Mouse (Mus musculus) liver, embryonic 15.5 days (tissue): ENCODE measurements around the gene Zfp64. TPM values are rescaled to one million over a fixed set of nuclear protein-coding genes. Genes with fewer than 3 reads are reported as not detected.

Source experiments
- ATAC-seq: fragments of 200-750 bp; cut with Nextera tagmentation; 2 replicates; pipeline ENCODE4 v1.8.0; 2017; ENCODE audit warnings: moderate number of reproducible peaks, mild to moderate bottlenecking, moderate library complexity; ENCODE audit not compliant: insufficient read depth
- H3K27ac ChIP-seq: fragments of 300-500 bp; sonication (generic); replicated peaks from 2 replicates; pipeline ENCODE4 v1.5.1; 2015; ENCODE audit warnings: mild to moderate bottlenecking, inconsistent platforms
- H3K27me3 ChIP-seq: fragments of 300-500 bp; sonication (generic); 2 replicates; pipeline ENCODE4 v1.6.1; 2015; ENCODE audit warnings: mild to moderate bottlenecking, inconsistent platforms
- H3K36me3 ChIP-seq: fragments of 300-500 bp; sonication (generic); replicated peaks from 2 replicates; pipeline ENCODE4 v1.6.1; 2015; ENCODE audit warnings: moderate library complexity, mild to moderate bottlenecking, inconsistent platforms
- H3K4me1 ChIP-seq: fragments of 300-500 bp; sonication (generic); replicated peaks from 2 replicates; pipeline ENCODE4 v1.6.1; 2015; ENCODE audit warnings: inconsistent platforms
- H3K4me2 ChIP-seq: fragments of 300-500 bp; sonication (generic); 2 replicates; pipeline ENCODE4 v1.6.1; 2015; ENCODE audit warnings: moderate library complexity, mild to moderate bottlenecking, inconsistent platforms
- H3K4me3 ChIP-seq: fragments of 300-500 bp; sonication (generic); replicated peaks from 2 replicates; pipeline ENCODE4 v1.5.1; 2015; ENCODE audit warnings: mild to moderate bottlenecking, inconsistent platforms
- H3K9ac ChIP-seq: fragments of 300-500 bp; sonication (generic); 2 replicates; pipeline ENCODE4 v1.6.1; 2015; ENCODE audit warnings: moderate library complexity, mild to moderate bottlenecking, inconsistent platforms
- H3K9me3 ChIP-seq: fragments of 300-500 bp; sonication (generic); replicated peaks from 2 replicates; pipeline ENCODE4 v1.6.1; 2016; ENCODE audit warnings: inconsistent platforms
- WGBS: fragments of 180-500 bp; shearing (Covaris S2); methylation state at CpG from one replicate; pipeline ENCODE4 v1.1.7; 2015; ENCODE audit warnings: mixed read lengths; ENCODE audit not compliant: insufficient replicate concordance; 5-methylcytosine and 5-hydroxymethylcytosine counted together
- polyA plus RNA-seq: library from polyadenylated mRNA; unstranded; fragments of >200 nt; fragmentation: Nextera tagmentation; extraction: Ambion mirVana; gene quantifications from 2 replicates; pipeline ENCODE4 v1.2.1, GENCODE M21; 2015

The Zfp64 gene
- polyA plus RNA-seq = 8.2 and 8.4 TPM in 2 replicates

DNA sequence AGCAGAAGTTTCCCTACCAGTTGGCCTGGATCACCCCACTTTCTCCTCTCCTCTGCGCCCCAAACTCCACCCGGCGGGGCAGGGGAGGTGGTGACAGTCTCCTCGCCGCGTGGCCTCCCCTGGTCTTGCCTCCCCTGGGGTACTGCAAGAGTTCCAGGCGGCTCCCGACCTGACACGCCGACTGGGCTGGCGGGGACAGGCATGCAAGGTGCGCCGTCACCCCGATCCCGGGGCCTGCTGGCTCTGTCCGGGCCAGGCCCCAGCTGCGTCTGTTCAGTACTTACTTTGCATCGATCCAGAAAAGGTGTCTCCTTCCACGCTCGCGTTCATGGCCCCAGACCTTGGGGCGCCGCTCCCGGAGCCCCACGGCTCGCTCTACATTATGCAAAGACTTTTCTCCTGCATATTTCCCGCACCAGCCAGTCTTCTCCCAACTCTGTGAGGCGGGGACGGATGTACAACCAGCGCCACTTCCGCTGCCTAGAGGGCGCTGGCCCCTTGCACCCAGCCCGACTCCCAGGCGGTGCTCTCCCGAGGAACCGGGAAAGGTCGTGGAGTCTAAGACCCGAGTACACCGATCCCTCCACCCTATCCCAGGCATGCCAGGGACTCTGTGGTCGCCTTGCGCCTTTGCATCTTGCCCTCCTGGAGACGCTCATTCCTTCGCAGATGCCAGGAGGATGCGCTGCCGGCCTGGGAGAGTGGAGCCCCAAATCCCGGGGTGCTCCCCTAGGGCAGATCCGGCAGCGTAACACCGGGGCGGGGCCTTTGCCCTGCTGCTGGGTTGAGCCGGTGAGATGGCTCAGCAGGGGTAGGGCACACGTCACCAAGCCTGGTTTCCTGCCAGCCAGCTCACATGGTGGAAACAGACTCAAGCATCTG lies at the start of gene Zfp64:
Gene Zfp64 (minus strand): TSS at position 753 of the 882 bp plus-strand sequence.
- peak; percentile 90 for ATAC-seq
- H3K4me1 ChIP-seq = peaks cover 25% of the 10 kb centered on the region
- peak within 1 kb of the TSS; percentile 75 for H3K27ac ChIP-seq
- peak within 1 kb of the TSS; percentile 83 for H3K4me2 ChIP-seq
- H3K9me3 ChIP-seq = no peaks in the 10 kb centered on the region
- WGBS = under 1% methylated on average over 52 of the region's 52 CpGs
- H3K36me3 ChIP-seq = peaks cover 18% of the 10 kb centered on the region
- no peaks in the 10 kb centered on the region for H3K27me3 ChIP-seq
- peak within 1 kb of the TSS; percentile 75 for H3K4me3 ChIP-seq
- H3K9ac ChIP-seq = peak within 1 kb of the TSS; percentile 70

DNA sequence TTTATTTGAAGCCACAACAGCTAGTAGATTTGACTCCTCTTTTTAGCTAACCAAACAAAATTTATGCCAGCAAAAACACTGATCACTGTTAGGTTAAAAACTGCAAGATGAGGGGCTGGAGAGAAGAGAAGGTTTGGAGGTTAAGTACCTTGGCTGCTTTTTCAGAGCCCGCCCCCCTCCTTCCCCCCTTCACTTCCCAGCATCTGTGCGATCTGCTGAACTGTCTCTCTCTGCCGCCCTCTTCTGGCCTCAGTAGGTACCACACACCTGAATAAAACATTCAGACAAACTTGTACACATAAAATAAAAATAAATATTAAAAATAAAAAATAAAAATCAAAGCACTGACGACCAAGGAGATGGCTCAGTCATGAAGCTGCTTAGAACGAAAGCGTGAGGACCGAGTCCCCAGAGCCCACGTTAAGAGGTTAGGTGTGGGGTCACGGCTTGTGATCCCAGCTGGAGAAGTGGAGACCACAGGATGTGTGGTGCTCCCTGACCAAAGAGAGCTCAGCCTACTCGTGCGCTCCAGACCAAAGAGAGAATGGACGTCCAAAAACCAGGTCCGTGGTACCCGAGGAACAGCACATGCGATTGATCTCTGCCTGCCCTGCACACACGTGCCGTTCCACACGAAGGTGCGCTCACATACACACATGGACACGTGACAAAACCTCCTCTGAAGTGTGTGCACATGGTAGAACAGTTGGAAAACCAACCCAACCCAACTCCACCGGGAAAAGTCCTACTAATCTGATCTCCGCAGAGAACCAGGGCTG lies 37.4 kb upstream of the Zfp64 start:
- no peak overlapping the region for H3K4me3 ChIP-seq
- no peak overlapping the region for H3K4me2 ChIP-seq
- no peak overlapping the region for H3K9ac ChIP-seq
- no peak overlapping the region for H3K27ac ChIP-seq
- H3K4me1 ChIP-seq = no peaks in the 10 kb centered on the region
- H3K27me3 ChIP-seq = no peaks in the 10 kb centered on the region
- no peaks in the 10 kb centered on the region for H3K9me3 ChIP-seq
- no peak for ATAC-seq
- no peaks in the 10 kb centered on the region for H3K36me3 ChIP-seq
- 64% methylated on average over 22 of the region's 22 CpGs for WGBS

DNA sequence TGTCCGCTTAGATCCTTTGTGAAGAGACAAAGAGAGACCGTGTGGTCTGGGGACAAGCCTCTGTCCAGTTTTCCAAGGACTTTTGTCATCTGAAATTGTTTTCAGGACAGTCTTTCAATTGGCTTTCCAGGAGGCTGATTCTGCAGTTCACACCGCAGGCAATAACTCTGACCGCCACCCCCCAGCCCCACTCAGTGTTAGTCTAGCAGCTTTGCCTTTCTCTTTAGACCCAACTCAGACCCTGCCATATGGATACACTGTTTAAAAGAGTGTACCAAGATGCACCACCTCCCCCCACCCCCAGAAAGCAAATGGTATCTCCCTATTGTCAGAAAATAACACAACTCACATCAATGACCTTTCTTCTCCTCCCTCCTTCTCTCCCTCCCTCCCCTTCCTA lies 35.6 kb upstream of the Zfp64 start:
- no peak for ATAC-seq

DNA sequence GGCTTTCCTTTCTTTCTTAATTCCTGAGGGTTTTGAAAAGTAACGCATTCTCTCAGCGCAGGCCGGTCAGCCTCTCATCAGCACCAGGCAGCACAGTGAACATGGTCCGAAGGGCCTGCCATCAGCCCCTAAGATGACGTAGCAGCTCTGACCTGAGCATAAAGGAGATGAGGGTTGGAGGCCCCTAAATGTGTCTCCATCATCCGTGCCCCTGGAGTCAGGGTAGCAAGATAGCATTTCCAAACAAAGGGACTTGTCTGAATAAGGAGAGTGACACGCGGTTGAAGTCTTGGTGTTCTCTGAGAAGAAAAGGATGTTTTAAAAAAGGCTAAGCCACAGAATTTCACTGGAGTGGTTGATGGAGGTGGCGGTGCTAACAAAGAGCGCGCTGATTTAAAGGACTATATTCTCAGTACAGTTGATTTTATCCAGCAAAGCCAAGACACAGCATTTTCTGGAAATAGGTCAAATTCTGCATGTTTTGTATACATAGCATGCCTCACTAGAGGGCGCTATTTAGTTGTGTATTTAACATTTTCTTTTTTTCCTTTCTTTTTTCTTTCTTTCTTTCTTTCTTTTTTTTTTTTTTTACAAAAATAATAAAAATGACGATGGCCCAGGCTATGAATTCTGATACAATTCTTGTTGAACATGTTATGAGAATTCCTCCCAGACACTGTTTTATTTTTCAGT lies 34.8 kb upstream of the Zfp64 start:
- Histone ChIP-seq H3K4me2 (no peak overlapping the region), H3K4me1 (no peaks in the 10 kb centered on the region), H3K36me3 (no peaks in the 10 kb centered on the region), H3K9ac (no peak overlapping the region), H3K9me3 (no peaks in the 10 kb centered on the region), H3K27ac (no peak overlapping the region), H3K27me3 (no peaks in the 10 kb centered on the region), H3K4me3 (no peak overlapping the region)
- no peak for ATAC-seq
- WGBS = 54% methylated on average over 13 of the region's 13 CpGs

More for the DNA sequence above, 35.6 kb upstream of the Zfp64 start:
- Histone ChIP-seq H3K4me3 (no peak overlapping the region), H3K9ac (no peak overlapping the region), H3K36me3 (no peaks in the 10 kb centered on the region), H3K27me3 (no peaks in the 10 kb centered on the region), H3K4me2 (no peak overlapping the region), H3K4me1 (no peaks in the 10 kb centered on the region), H3K27ac (no peak overlapping the region), H3K9me3 (no peaks in the 10 kb centered on the region)
- 82% methylated on average over 4 of the region's 4 CpGs for WGBS

DNA sequence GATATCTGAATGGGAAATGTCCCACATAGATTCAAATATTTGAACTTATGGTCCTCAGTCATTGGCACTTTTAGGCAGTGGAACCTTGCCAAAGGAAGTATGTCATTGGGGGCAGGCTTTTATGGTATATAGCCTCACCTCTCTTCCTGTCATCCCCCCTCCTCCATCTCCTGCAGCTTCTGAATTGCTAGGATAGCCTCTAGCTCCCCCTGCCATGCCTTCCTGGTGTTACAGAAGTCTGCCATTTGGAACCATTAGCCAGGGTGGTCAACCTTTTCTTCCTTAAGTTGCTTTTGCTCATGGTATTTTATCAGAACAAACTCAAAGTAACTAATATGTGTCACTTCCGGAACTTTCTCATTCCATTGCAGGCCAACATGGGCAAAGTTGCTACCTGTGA lies 32.7 kb upstream of the Zfp64 start:
- Histone ChIP-seq H3K36me3 (no peaks in the 10 kb centered on the region), H3K4me3 (no peak overlapping the region), H3K4me1 (no peaks in the 10 kb centered on the region), H3K9ac (no peak overlapping the region), H3K27me3 (no peaks in the 10 kb centered on the region), H3K27ac (no peak overlapping the region), H3K9me3 (no peaks in the 10 kb centered on the region), H3K4me2 (no peak overlapping the region)
- 77% methylated on average over 1 of the region's 1 CpGs for WGBS
- no peak for ATAC-seq

DNA sequence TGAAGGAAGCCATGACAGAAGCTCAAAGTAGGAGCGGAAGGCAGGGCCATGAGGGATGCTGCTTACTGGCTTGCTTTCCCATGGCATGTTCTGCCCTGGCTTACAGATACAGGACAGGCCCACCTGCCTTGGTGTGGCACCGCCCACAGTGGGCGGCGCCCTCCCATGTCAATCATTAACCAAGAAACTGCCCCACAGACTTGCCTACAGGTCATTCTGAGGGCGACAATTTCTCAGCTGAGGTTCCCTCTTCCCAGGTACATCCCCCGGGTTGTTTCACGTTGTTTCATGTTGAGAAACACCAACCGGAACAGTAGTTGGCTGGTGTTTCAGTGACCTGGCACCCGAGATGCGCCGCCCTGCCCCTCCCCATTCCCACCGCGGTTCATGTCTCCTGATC lies 32.0 kb upstream of the Zfp64 start:
- 68% methylated on average over 13 of the region's 13 CpGs for WGBS
- no peaks in the 10 kb centered on the region for H3K27me3 ChIP-seq
- H3K27ac ChIP-seq = no peak overlapping the region
- no peaks in the 10 kb centered on the region for H3K4me1 ChIP-seq
- no peak overlapping the region for H3K4me3 ChIP-seq
- no peaks in the 10 kb centered on the region for H3K9me3 ChIP-seq
- H3K36me3 ChIP-seq = no peaks in the 10 kb centered on the region
- no peak overlapping the region for H3K4me2 ChIP-seq
- no peak for ATAC-seq
- H3K9ac ChIP-seq = no peak overlapping the region

DNA sequence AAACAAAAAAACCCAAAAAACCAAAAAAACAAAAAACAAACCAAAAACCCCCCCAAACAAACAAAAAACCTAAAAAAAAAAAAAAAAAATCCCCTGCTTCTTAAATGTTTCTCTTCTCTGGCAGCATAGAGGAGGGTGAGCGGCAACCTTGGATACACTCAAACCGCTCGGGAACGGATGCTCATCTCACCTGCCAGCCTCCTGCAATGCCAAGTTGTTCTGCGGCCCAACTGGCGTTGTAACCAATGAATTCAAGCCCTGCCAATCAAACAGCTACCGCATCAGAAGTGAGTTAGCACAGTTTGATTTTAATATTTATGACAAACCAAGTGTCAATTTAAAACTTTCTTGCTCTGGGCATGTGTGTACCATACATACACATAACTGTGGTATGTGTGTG lies 26.6 kb upstream of the Zfp64 start:
- Histone ChIP-seq H3K4me1 (no peaks in the 10 kb centered on the region), H3K9me3 (no peaks in the 10 kb centered on the region), H3K36me3 (no peaks in the 10 kb centered on the region), H3K9ac (no peak overlapping the region), H3K4me3 (no peak overlapping the region), H3K27ac (no peak overlapping the region), H3K27me3 (no peaks in the 10 kb centered on the region), H3K4me2 (no peak overlapping the region)
- WGBS = 84% methylated on average over 7 of the region's 7 CpGs
- no peak for ATAC-seq

DNA sequence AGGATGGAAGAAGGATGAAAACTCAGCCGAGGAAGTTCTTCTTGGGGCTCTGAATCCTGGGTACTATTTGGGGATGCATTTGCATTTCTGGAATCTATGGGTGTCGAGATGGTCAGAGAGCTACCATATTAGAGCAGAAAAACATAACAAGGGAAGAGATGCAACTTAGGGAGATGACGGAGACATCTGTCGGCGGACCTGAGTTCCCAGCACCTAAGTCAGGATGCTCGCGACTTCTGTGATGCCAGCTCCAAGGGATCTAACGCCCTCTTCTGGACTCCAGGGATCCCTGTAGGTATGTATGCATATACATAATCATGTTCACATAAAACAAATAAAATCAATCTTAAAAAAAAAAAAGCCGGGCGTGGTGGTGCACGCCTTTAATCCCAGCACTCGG lies 26.1 kb upstream of the Zfp64 start:
- 0 out of 2 replicates have a peak overlapping the region, but pooled peaks have one; percentile 39 for H3K4me2 ChIP-seq
- H3K36me3 ChIP-seq = no peaks in the 10 kb centered on the region
- no peak for ATAC-seq
- 59% methylated on average over 12 of the region's 12 CpGs for WGBS
- no peak overlapping the region for H3K9ac ChIP-seq
- no peak overlapping the region for H3K27ac ChIP-seq
- 0 out of 2 replicates have a peak overlapping the region, but pooled peaks have one; percentile 8 for H3K4me3 ChIP-seq
- no peaks in the 10 kb centered on the region for H3K4me1 ChIP-seq
- no peaks in the 10 kb centered on the region for H3K9me3 ChIP-seq
- H3K27me3 ChIP-seq = no peaks in the 10 kb centered on the region

DNA sequence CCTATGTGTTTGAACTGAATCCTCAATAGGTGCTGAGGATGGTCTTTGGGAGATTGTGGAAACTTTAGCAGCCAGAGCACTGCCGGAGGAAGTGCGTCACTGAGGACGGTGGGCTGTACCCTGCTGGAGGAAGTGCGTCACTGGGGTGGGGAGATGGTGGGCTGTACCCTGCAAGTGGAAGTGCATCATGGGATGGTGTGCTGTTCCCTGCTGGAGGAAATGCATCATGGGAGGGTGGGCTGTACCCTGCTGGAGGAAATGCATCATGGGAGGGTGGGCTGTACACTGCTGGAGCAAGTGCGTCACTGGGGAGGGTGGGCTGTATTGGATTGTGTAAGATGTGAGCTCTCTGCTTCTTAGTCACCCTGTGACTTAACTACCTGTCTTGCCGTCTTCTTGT lies 25.5 kb upstream of the Zfp64 start:
- H3K36me3 ChIP-seq = no peaks in the 10 kb centered on the region
- H3K9me3 ChIP-seq = no peaks in the 10 kb centered on the region
- H3K4me1 ChIP-seq = no peaks in the 10 kb centered on the region
- H3K27me3 ChIP-seq = no peaks in the 10 kb centered on the region
- peak; percentile 80 for ATAC-seq
- H3K9ac ChIP-seq = no peak overlapping the region
- H3K4me2 ChIP-seq = peak overlapping the region; percentile 39; the same call in 1 of the 2 replicates
- 0 out of 2 replicates have a peak overlapping the region, but pooled peaks have one; percentile 8 for H3K4me3 ChIP-seq
- 40% methylated on average over 6 of the region's 6 CpGs for WGBS
- no peak overlapping the region for H3K27ac ChIP-seq

DNA sequence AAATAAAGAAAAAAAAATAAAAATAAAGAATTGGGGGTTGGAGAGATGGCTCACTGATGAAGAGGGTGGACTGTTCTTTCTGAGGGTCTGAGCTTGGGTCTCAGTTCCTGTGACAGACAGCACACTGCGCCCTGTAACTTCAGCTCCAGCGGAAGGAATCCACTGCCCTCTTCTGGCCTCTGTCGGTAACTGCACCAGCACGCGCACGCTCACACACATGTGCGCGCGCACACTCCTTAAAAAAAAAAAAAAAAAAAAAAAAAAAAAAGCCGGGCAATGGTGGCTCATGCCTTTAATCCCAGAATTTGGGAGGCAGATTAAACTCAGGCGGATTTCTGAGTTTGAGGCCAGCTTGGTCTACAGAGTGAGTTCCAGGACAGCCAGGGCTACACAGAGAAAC lies 24.4 kb upstream of the Zfp64 start:
- peak overlapping the region; percentile 39 for H3K4me2 ChIP-seq
- H3K36me3 ChIP-seq = no peaks in the 10 kb centered on the region
- WGBS = 41% methylated on average over 11 of the region's 11 CpGs
- no peak overlapping the region for H3K9ac ChIP-seq
- no peak overlapping the region for H3K4me3 ChIP-seq
- ATAC-seq = no peak
- no peaks in the 10 kb centered on the region for H3K9me3 ChIP-seq
- H3K27me3 ChIP-seq = no peaks in the 10 kb centered on the region
- no peaks in the 10 kb centered on the region for H3K4me1 ChIP-seq
- no peak overlapping the region for H3K27ac ChIP-seq

DNA sequence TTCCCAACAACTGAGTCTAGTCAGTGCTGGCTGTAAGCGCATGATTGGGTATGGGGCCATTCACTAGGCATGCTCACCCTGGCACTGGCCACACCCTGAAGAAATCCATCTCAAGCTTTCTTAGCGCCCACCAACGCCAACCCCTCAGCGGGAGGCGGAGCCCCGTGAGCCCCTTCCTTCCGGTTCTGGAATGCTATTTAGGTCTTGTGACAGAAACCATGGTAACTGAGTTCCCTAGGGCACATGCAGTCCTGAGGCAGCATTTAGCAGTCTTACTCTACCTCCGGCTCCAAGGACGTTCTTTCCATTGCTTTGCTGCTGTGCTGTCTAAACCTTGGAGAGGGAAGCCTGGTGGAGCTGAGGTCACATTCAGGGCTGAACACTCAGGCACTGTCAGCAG lies 22.6 kb upstream of the Zfp64 start:
- H3K4me3 ChIP-seq = no peak overlapping the region
- no peaks in the 10 kb centered on the region for H3K27me3 ChIP-seq
- no peak overlapping the region for H3K9ac ChIP-seq
- H3K36me3 ChIP-seq = no peaks in the 10 kb centered on the region
- 45% methylated on average over 9 of the region's 9 CpGs for WGBS
- H3K9me3 ChIP-seq = no peaks in the 10 kb centered on the region
- H3K4me2 ChIP-seq = no peak overlapping the region; the same call in 1 of the 2 replicates
- ATAC-seq = no peak
- no peaks in the 10 kb centered on the region for H3K4me1 ChIP-seq
- H3K27ac ChIP-seq = no peak overlapping the region
